Mouse (Mus musculus) spleen, postnatal 36 days (tissue): Measurements from ENCODE around the gene Gprin2.

Source experiments
- DNase-seq, 2 experiments: peaks; one replicate each; pipeline ENCODE4 v3.0.0; 2022; ENCODE audit warnings: low spot score in 2 of 2, mixed read lengths in 1 of 2

Gprin2 gene

GRCm38 (mm10) chr14:34201231-34202035 lies at the start of gene Gprin2:
Gene Gprin2, minus strand, starts transcription at chr14:34201653.
- no peak for DNase-seq

- no peak for DNase-seq
Observed at GRCm38 (mm10) chr14:34240676-34241075, 39.2 kb upstream of the Gprin2 start.

- DNase-seq, result no peak
Observed at GRCm38 (mm10) chr14:34240263-34240662, 38.8 kb upstream of the Gprin2 start.

- DNase-seq, result peak in 1 of 2 experiments; percentile 8
Observed at GRCm38 (mm10) chr14:34234630-34235380, 33.4 kb upstream of the Gprin2 start.

GRCm38 (mm10) chr14:34233846-34234245 lies 32.4 kb upstream of the Gprin2 start:
- DNase-seq, result no peak

GRCm38 (mm10) chr14:34232866-34233680 lies 31.6 kb upstream of the Gprin2 start:
- DNase-seq, result no peak

GRCm38 (mm10) chr14:34232340-34232739 lies 30.9 kb upstream of the Gprin2 start:
- DNase-seq, result no peak

- no peak for DNase-seq
Observed at GRCm38 (mm10) chr14:34228830-34229506, 27.5 kb upstream of the Gprin2 start.

- DNase-seq, result no peak
Observed at GRCm38 (mm10) chr14:34227981-34228380, 26.5 kb upstream of the Gprin2 start.

- no peak for DNase-seq
Observed at GRCm38 (mm10) chr14:34226566-34226965, 25.1 kb upstream of the Gprin2 start.

GRCm38 (mm10) chr14:34225986-34226385 lies 24.5 kb upstream of the Gprin2 start:
- DNase-seq, result no peak

- DNase-seq, result no peak
Observed at GRCm38 (mm10) chr14:34223362-34223898, 22.0 kb upstream of the Gprin2 start.

GRCm38 (mm10) chr14:34221416-34222077 lies 20.1 kb upstream of the Gprin2 start:
- no peak for DNase-seq

GRCm38 (mm10) chr14:34220426-34220825 lies 19.0 kb upstream of the Gprin2 start:
- DNase-seq, result no peak

GRCm38 (mm10) chr14:34219786-34220198 lies 18.3 kb upstream of the Gprin2 start:
- DNase-seq, result no peak

- no peak for DNase-seq
Observed at GRCm38 (mm10) chr14:34219295-34219694, 17.8 kb upstream of the Gprin2 start, which contains the start of gene Syt15. Gene Syt15, plus strand, starts transcription at chr14:34219595.

- no peak for DNase-seq
Observed at GRCm38 (mm10) chr14:34215451-34216127, 14.1 kb upstream of the Gprin2 start.

- DNase-seq, result no peak
Observed at GRCm38 (mm10) chr14:34209942-34210341, 8.5 kb upstream of the Gprin2 start.

- DNase-seq, result no peak
Observed at GRCm38 (mm10) chr14:34209080-34209479, 7.6 kb upstream of the Gprin2 start.

GRCm38 (mm10) chr14:34208651-34209050 lies 7.2 kb upstream of the Gprin2 start:
- no peak for DNase-seq
